Mouse (Mus musculus) heart, adult 9 months (tissue): ENCODE measurements around the gene Dlx2.

Source experiments
- DNase-seq, 2 experiments: peaks; one replicate each; pipeline ENCODE4 v3.0.0; 2022; ENCODE audit warnings: low spot score in 2 of 2

The Dlx2 gene

DNA sequence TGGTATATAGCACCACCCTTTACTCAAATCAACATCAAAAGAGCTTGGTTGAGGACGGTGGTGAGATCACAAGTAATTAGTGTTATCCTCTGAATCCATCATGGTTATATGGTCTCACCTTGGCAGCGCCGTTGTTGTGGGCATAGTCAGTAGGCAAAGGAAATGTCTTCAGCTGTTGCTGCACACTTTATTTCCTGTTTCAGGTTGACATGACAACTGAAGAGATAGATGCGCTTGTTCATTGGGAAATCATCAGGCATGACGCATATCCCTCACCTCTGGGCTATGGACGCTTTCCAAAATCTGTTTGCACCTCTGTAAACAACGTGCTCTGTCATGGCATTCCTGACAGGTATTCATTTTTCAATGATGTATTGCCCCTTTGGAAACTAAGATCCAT lies 35.3 kb downstream of the Dlx2 start:
- no peak for DNase-seq

DNA sequence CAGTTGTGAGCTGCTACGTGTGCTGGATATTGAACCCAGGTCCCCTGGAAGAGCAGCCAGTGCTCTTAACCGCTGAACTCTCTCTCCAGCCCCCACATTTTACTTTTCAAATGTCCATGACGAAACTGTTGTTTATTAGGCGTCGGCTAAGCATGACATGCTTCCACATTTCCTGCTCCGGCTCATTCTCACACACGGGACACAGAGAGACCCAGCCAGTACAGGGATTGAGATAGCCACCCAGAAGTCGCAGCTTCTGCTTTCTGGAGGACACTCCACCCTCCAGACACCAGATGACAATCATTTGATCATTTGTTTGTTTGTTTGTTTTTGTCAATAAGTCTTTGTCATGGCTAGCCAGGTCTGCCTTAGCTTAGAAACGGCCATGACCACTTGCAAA lies 41.7 kb downstream of the Dlx2 start:
- no peak for DNase-seq

DNA sequence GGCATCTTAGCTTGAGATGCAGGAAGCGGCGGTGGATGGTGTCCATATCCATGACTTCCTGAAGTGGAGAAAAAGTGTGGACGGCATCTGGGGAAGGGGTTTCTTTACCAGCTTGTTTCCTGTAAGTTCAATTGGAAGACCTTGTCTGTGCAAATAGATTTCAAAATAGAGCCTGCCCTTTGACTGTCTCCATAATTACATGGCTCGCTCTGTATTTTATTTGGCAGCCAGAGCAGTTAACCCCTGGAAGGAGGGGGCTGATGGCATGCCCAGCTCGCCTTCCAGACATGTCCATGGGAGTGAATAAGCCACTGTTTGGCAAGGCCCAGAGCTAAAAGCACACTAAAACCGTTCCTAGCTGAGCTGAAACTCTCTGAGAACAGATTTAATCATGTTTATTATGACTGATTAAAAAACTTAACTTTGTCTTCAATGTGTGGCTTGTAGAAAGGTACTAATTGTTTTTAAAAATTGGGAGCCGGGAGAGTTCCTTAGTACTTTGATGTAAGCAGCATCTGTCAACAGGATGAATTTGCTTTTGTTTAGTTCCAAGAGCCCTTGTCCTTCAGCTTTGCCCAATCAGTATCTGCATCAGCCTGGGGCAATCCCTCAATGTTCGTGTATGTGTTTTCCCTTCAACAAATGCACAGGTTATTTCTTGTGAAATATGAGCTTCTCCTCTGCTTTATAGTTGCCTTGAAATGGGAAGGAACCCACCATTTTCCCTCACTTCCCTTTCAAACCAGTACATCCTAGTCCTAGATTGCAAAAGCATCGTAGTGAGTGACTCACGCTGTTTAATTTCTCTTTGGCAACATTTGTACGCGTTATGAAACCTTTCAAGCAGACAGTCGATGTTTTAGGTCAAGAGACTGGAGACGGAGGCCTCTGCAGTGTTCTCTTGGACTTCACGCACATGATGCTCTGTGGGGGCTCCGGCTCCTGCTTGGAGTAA lies 47.0 kb downstream of the Dlx2 start:
- peak; percentile 17 to 22 for DNase-seq

DNA sequence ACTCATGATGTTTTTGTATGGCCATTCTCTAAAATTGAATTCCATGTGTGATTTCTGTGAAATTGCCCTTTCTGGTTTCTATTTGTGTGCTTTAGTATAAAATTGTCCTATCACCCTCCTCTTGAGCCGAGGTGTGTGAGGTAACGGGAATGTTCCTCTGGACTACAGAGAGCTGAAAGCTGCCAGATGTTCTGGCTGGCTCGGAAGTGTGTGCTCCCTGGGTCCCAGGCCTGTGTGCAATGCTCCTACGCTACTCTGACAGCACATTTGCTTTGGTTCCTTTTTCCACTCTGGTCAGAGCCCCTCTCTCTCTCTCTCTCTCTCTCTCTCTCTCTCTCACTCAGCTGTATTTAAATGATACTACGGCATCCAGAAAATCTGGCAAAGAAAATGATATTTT lies 49.4 kb downstream of the Dlx2 start:
- no peak for DNase-seq

DNA sequence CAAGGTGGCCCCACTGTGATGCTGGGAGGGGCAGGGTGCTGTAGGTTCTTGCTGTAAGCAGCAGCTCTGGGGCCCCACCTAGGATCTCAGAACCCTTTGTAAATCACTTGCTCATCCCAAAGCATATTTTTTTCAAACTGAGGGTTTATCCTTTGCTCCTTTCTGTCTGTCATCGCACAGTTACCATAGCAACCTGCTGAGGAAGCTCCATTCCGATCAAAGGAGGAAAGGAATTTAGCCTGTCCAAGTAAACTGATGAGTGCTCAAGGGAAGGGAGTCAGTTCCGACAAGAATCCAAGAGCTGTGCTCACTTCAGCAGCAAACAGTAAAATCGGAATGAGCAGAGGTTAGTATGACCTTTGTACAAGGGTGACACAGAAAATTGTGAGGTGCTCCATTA lies 51.6 kb downstream of the Dlx2 start:
- DNase-seq: no peak

DNA sequence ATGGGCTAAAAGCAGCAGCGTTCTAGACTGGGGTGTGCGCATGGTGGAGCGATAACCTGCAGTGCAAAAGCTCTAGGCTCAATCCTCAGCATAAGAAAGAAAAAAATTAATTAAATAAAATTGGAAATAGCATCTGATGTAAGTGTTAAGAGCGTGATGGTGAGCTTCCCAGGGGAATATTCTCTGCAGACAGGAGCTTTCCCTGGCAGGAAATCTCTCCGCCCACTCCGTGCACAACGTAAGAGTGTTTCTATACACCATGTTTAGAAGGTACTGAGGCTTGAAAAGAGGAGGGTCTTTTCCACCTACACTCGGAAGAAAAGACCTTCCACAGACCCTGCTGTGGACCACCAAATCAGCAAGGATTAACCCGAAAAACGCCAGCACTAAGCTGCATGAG lies 52.1 kb downstream of the Dlx2 start:
- no peak for DNase-seq
